Mouse (Mus musculus) CD4-positive naive resting alpha-beta T cell, adult 57 days (primary cell): Measurements from ENCODE around the gene Ttc36. TPM values are rescaled to one million over a fixed set of nuclear protein-coding genes. Genes with fewer than 3 reads are reported as not detected.

ENCODE experiments used
- total RNA-seq: library from RNA; stranded (reverse); gene quantifications from one replicate; pipeline ENCODE4 v1.2.4, GENCODE M21; 2023

Ttc36 gene
- total RNA-seq: 3.5 TPM

GRCm38 (mm10) chr9:44802808-44803450, at the start of gene Ttc36:
TSS of gene Ttc36 (minus strand) at chr9:44803072.

GRCm38 (mm10) chr9:44799102-44799957, 3.5 kb downstream of the Ttc36 start, which contains the start of gene Tmem25:
TSS of gene Tmem25 (minus strand) at chr9:44799307.

GRCm38 (mm10) chr9:44767101-44768028, 35.5 kb downstream of the Ttc36 start, which contains the start of the genes Arcn1 and Ift46:
TSS of gene Arcn1 (minus strand) at chr9:44767845.
TSS of gene Ift46 (plus strand) at chr9:44767908.

Other genes with a start within 250 kb of the Ttc36 start
- gene Cxcr5, start 241.2 kb downstream of the Ttc36 start, total RNA-seq: 15.1 TPM
- 223 TPM for gene Ddx6, start 198.2 kb downstream of the Ttc36 start, total RNA-seq
- not detected for gene Treh, start 129.8 kb downstream of the Ttc36 start, total RNA-seq
- 5.0 TPM for gene Phldb1, start 67.9 kb downstream of the Ttc36 start, total RNA-seq
- gene Arcn1, start 35.2 kb downstream of the Ttc36 start, total RNA-seq: 120 TPM
- gene Ift46, start 35.2 kb downstream of the Ttc36 start, total RNA-seq: 66.4 TPM
- gene Tmem25, start 3.8 kb downstream of the Ttc36 start, total RNA-seq: 0.65 TPM
- gene Kmt2a, start 78.2 kb upstream of the Ttc36 start, total RNA-seq: 156 TPM
- 145 TPM for gene Atp5l, start 117.7 kb upstream of the Ttc36 start, total RNA-seq
- gene Ube4a, start 162.5 kb upstream of the Ttc36 start, total RNA-seq: 118 TPM
- gene Cd3g, start 177.4 kb upstream of the Ttc36 start, total RNA-seq: 487 TPM
- gene Cd3d, start 178.7 kb upstream of the Ttc36 start, total RNA-seq: 428 TPM
- 844 TPM for gene Cd3e, start 206.6 kb upstream of the Ttc36 start, total RNA-seq
- gene Mpzl2, start 236.7 kb upstream of the Ttc36 start, total RNA-seq: 0.41 TPM